Mouse (Mus musculus) stomach, embryonic 14.5 days (tissue): Measurements from ENCODE around the gene Pkd1l3. TPM values are rescaled to one million over a fixed set of nuclear protein-coding genes. Genes with fewer than 3 reads are reported as not detected.

ENCODE experiments used
- ATAC-seq: fragments of 200-750 bp; cut with Nextera tagmentation; 2 replicates; pipeline ENCODE4 v1.8.0; 2017; ENCODE audit warnings: low read depth, moderate TSS enrichment; ENCODE audit not compliant: insufficient number of reproducible peaks, insufficient read depth, low FRiP score
- H3K27ac ChIP-seq: fragments of 300-500 bp; sonication (generic); 2 replicates; pipeline ENCODE4 v1.5.1; 2014; ENCODE audit warnings: mild to moderate bottlenecking, low read length, moderate library complexity, mixed read lengths
- H3K27me3 ChIP-seq: fragments of 300-500 bp; sonication (generic); 2 replicates; pipeline ENCODE4 v1.6.1; 2014; ENCODE audit warnings: low read length, control low read depth, mixed read lengths; ENCODE audit not compliant: control insufficient read depth, insufficient read depth
- H3K36me3 ChIP-seq: fragments of 300-500 bp; sonication (generic); 2 replicates; pipeline ENCODE4 v1.6.1; 2014; ENCODE audit warnings: mild to moderate bottlenecking, control low read depth, low read length, moderate library complexity, mixed read lengths; ENCODE audit not compliant: control insufficient read depth, insufficient read depth
- H3K4me1 ChIP-seq: fragments of 300-500 bp; sonication (generic); 2 replicates; pipeline ENCODE4 v1.6.1; 2014; ENCODE audit warnings: low read length, control low read depth, mixed read lengths; ENCODE audit not compliant: control insufficient read depth, insufficient read depth
- H3K4me2 ChIP-seq: fragments of 300-500 bp; sonication (generic); replicated peaks from 2 replicates; pipeline ENCODE4 v1.6.1; 2014; ENCODE audit warnings: low read depth, low read length, control low read depth
- H3K4me3 ChIP-seq: fragments of 300-500 bp; sonication (generic); 2 replicates; pipeline ENCODE4 v1.5.1; 2014; ENCODE audit warnings: low read depth, low read length, control low read depth
- H3K9ac ChIP-seq: fragments of 300-500 bp; sonication (generic); replicated peaks from 2 replicates; pipeline ENCODE4 v1.6.1; 2014; ENCODE audit warnings: low read depth, mild to moderate bottlenecking, control low read depth, low read length, moderate library complexity, mixed read lengths
- H3K9me3 ChIP-seq: fragments of 300-500 bp; sonication (generic); 2 replicates; pipeline ENCODE4 v1.6.1; 2016; ENCODE audit warnings: low read depth, low read length, control low read depth; ENCODE audit not compliant: control insufficient read depth
- WGBS: fragments of 180-500 bp; shearing (Covaris S2); extraction: QIAGEN DNeasy Blood & Tissue Kit; methylation state at CpG from one replicate; pipeline ENCODE4 v1.1.7; 2014; 5-methylcytosine and 5-hydroxymethylcytosine counted together
- polyA plus RNA-seq: library from polyadenylated mRNA; unstranded; fragments of >200 nt; fragmentation: Nextera tagmentation; extraction: Ambion mirVana; gene quantifications from 2 replicates; pipeline ENCODE4 v1.2.1, GENCODE M21; 2014

The Pkd1l3 gene
- polyA plus RNA-seq, 1 experiment from 2014 or later = not detected

- 6% methylated on average over 12 of the region's 12 CpGs for WGBS
- H3K27ac ChIP-seq = no peak overlapping the region
These were observed 6.7 kb upstream of the Pkd1l3 start for GRCm38 (mm10) chr8:109607650-109608049.

GRCm38 (mm10) chr8:109608271-109609152, 5.8 kb upstream of the Pkd1l3 start, which contains the start of gene Dhodh:
Gene Dhodh, minus strand, starts transcription at chr8:109608673.
- WGBS = under 1% methylated on average over 42 of the region's 42 CpGs
- H3K9me3 ChIP-seq = no peaks in the 10 kb centered on the region
- H3K4me2 ChIP-seq = peak within 1 kb of the TSS; percentile 63
- H3K27ac ChIP-seq = peak within 1 kb of the TSS; percentile 95
- peaks cover 5% of the 10 kb centered on the region; the same call in 1 of the 2 replicates for H3K4me1 ChIP-seq
- H3K27me3 ChIP-seq = no peaks in the 10 kb centered on the region
- ATAC-seq = peak; percentile 99
- peak within 1 kb of the TSS; percentile 51 for H3K9ac ChIP-seq
- peak within 1 kb of the TSS; percentile 36 for H3K4me3 ChIP-seq
- H3K36me3 ChIP-seq = peaks cover 7% of the 10 kb centered on the region; the same call in 1 of the 2 replicates

More at GRCm38 (mm10) chr8:109607650-109608049, 6.7 kb upstream of the Pkd1l3 start:
- H3K9ac ChIP-seq = peak overlapping the region; percentile 51
- ATAC-seq = no peak
- no peaks in the 10 kb centered on the region for H3K9me3 ChIP-seq
- no peaks in the 10 kb centered on the region for H3K27me3 ChIP-seq
- H3K4me1 ChIP-seq = peaks cover 5% of the 10 kb centered on the region; the same call in 1 of the 2 replicates
- peaks cover 7% of the 10 kb centered on the region; the same call in 1 of the 2 replicates for H3K36me3 ChIP-seq
- peak overlapping the region; percentile 36 for H3K4me3 ChIP-seq
- peak overlapping the region; percentile 63 for H3K4me2 ChIP-seq

- peaks cover 7% of the 10 kb centered on the region; the same call in 1 of the 2 replicates for H3K36me3 ChIP-seq
- H3K4me2 ChIP-seq = peak overlapping the region; percentile 63
- ATAC-seq = no peak
- H3K27ac ChIP-seq = peak overlapping the region; percentile 95
- peak overlapping the region; percentile 36 for H3K4me3 ChIP-seq
- H3K9me3 ChIP-seq = no peaks in the 10 kb centered on the region
- H3K27me3 ChIP-seq = no peaks in the 10 kb centered on the region
- 14% methylated on average over 5 of the region's 5 CpGs for WGBS
- H3K9ac ChIP-seq = peak overlapping the region; percentile 51; the same call in 1 of the 2 replicates
- peaks cover 5% of the 10 kb centered on the region; the same call in 1 of the 2 replicates for H3K4me1 ChIP-seq
These were observed 5.2 kb upstream of the Pkd1l3 start for GRCm38 (mm10) chr8:109609153-109609502.

GRCm38 (mm10) chr8:109615569-109615968, 1.3 kb downstream of the Pkd1l3 start:
- Histone ChIP-seq H3K9ac (no peak overlapping the region), H3K27ac (no peak overlapping the region), H3K27me3 (no peaks in the 10 kb centered on the region), H3K36me3 (no peaks in the 10 kb centered on the region), H3K4me2 (no peak overlapping the region), H3K4me3 (no peak overlapping the region), H3K4me1 (no peaks in the 10 kb centered on the region), H3K9me3 (0 out of 2 replicates have a peak, but pooled peaks cover 4% of the 10 kb centered on the region)
- 78% methylated on average over 3 of the region's 3 CpGs for WGBS
- no peak for ATAC-seq

- no peaks in the 10 kb centered on the region for H3K36me3 ChIP-seq
- WGBS = 64% methylated on average over 6 of the region's 6 CpGs
- no peak overlapping the region for H3K9ac ChIP-seq
- ATAC-seq = no peak
- no peak overlapping the region for H3K4me3 ChIP-seq
- no peaks in the 10 kb centered on the region for H3K4me1 ChIP-seq
- H3K9me3 ChIP-seq = peaks cover 6% of the 10 kb centered on the region; the same call in 1 of the 2 replicates
- H3K27ac ChIP-seq = no peak overlapping the region
- H3K4me2 ChIP-seq = no peak overlapping the region
- H3K27me3 ChIP-seq = no peaks in the 10 kb centered on the region
These were observed 14.3 kb downstream of the Pkd1l3 start for GRCm38 (mm10) chr8:109628638-109629037.

GRCm38 (mm10) chr8:109632498-109632897, 18.2 kb downstream of the Pkd1l3 start:
- Histone ChIP-seq H3K4me2 (no peak overlapping the region), H3K4me1 (no peaks in the 10 kb centered on the region), H3K9me3 (no peaks in the 10 kb centered on the region), H3K4me3 (no peak overlapping the region), H3K9ac (no peak overlapping the region), H3K36me3 (no peaks in the 10 kb centered on the region), H3K27ac (no peak overlapping the region), H3K27me3 (no peaks in the 10 kb centered on the region)
- WGBS = 85% methylated on average over 5 of the region's 5 CpGs
- no peak for ATAC-seq

GRCm38 (mm10) chr8:109635146-109635545, 20.8 kb downstream of the Pkd1l3 start:
- H3K4me2 ChIP-seq = no peak overlapping the region
- H3K4me1 ChIP-seq = no peaks in the 10 kb centered on the region
- ATAC-seq = no peak
- WGBS = 94% methylated on average over 8 of the region's 8 CpGs
- no peak overlapping the region for H3K27ac ChIP-seq
- H3K27me3 ChIP-seq = no peaks in the 10 kb centered on the region
- no peaks in the 10 kb centered on the region for H3K36me3 ChIP-seq
- no peak overlapping the region for H3K9ac ChIP-seq
- no peaks in the 10 kb centered on the region for H3K9me3 ChIP-seq
- H3K4me3 ChIP-seq = no peak overlapping the region

GRCm38 (mm10) chr8:109638851-109639250, 24.5 kb downstream of the Pkd1l3 start:
- ATAC-seq = no peak
- no peak overlapping the region for H3K4me3 ChIP-seq
- no peaks in the 10 kb centered on the region for H3K36me3 ChIP-seq
- H3K4me2 ChIP-seq = no peak overlapping the region
- 85% methylated on average over 5 of the region's 5 CpGs for WGBS
- H3K4me1 ChIP-seq = no peaks in the 10 kb centered on the region
- no peaks in the 10 kb centered on the region for H3K27me3 ChIP-seq
- no peak overlapping the region for H3K27ac ChIP-seq
- no peak overlapping the region for H3K9ac ChIP-seq
- no peaks in the 10 kb centered on the region for H3K9me3 ChIP-seq
